Mouse (Mus musculus) thymus, postnatal 4 days (tissue): ENCODE measurements at regions not wholly inside any gene's neighbourhood (a gene's known extent, or its start where the extent isn't known, plus 50 kb on each side); places are given as distances from the start of the nearest gene placed in this dataset.

Experiments used
- DNase-seq: peaks from one replicate; pipeline ENCODE4 v3.0.0; 2021

DNA sequence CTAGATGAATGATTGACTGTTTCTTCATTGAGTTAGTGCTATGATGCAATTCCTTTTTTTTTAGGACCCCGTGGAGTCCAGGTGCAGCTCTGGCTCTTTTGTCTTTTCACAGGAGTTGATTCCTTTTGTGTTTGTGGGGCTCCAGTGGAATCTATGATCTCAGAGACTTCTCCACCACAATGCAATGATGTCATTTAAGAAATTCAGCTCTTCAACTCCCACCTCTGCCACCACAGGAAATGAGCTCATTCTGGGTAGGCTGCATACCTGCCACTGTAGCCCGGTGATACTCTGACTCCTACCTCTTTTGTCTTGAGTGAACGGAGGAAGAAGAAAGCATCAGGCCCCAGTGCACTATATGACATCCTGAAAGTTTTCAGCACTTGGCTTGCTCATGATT is 173.8 kb downstream of the Slc30a10 start:
- no peak for DNase-seq

DNA sequence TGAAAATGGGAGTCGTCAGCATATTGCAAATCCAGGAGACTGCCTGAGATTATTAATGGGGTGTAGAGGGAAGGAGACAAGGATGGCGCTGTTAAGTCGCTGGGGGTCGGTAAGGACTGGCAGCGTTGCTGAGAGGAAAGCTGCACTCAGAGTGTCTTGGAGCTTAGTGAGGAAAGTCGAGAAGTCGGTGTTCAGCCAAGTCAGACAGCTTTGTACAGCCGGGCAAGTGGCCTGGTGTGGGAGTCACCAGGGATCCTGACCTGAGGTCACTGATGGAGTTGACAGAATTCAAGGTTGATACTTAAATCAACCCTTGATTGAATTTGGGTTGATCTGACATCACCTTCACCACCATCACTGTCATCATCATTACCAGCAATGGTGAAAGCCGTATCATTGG is 175.3 kb downstream of the Slc30a10 start:
- DNase-seq: no peak

- no peak for DNase-seq
These were observed 184.0 kb downstream of the Slc30a10 start for GRCm38 (mm10) chr1:185638631-185639030.

- DNase-seq: no peak
These were observed 184.8 kb downstream of the Slc30a10 start for GRCm38 (mm10) chr1:185639486-185639885.

GRCm38 (mm10) chr1:185644026-185644425 is 189.4 kb downstream of the Slc30a10 start:
- no peak for DNase-seq

DNA sequence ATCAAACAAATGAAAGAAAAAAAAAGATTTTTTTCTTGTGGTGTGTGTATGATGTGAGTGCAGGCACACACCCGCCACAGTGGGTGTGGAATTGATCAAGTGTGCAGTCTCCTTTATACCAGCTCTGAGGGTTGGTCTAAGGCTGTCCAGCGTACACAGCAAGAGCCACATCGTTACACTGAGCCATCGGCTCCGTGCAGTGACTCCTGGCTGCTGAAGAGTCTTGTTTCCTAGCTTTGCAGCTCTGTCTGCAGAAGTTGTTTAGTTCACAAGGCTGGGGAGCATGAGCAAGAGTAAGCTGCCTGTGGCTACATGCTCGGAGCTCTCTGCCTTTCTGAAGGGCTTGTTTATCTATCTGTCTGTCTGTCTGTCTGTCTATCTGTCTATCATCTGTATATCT is 193.5 kb downstream of the Slc30a10 start:
- no peak for DNase-seq

DNA sequence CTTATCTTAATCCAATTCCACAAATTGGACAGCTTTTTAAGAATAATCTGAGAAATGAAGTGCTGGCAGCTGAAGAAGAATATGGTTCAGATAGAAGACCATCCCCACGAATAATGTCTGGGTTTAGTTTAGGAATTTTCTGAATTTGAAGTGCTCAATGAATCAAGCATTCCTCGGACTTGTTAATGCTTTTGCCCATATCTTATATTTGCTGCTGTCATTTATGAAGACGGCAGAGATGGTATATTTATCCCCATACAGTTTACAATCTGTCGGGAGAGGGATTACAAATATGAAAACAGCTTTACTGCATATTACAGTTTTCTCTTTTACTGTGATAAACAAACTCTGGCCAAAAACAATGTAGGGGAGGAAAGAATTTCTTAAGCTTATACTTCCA is 194.3 kb downstream of the Slc30a10 start:
- DNase-seq: no peak

DNA sequence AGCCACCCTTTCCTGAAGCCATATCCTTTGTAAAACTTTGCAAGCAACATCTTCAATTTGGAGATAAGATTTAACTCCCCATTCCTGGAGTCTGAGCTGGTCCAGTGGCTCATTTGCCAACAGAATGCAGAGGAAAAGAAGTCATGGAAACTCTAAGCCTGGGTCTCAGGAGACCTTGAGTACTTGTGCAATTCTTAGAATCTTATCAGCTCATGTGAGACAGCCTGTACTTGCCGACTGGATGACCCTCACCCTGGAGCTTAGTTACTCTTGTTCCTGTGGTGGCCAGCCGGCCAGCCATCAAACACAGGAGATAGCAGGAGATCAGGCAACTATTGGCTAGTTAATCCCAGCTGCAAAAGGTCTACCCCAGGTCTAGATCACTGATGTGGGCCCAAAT is 196.3 kb downstream of the Slc30a10 start:
- DNase-seq: no peak

DNA sequence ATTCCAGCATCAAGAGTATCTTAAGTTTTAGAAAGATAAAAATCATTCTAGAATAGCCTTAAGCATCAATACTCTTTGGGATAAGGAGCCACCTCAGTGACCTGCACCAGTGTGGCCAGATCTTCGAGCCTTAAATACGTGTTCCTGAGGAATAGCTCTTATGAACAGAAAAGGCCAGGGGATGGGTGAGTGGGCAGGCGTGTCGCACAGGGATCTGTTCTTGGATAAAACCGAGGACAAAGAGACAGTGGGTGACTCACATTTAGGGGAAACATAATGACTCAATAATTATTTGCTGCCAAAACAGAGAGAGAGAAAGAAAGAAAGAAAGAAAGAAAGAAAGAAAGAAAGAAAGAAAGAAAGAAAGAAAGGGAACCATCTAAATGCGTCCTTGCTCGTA is 200.4 kb downstream of the Slc30a10 start:
- DNase-seq: no peak

- DNase-seq: no peak
These were observed 200.8 kb downstream of the Slc30a10 start for GRCm38 (mm10) chr1:185655461-185655860.

DNA sequence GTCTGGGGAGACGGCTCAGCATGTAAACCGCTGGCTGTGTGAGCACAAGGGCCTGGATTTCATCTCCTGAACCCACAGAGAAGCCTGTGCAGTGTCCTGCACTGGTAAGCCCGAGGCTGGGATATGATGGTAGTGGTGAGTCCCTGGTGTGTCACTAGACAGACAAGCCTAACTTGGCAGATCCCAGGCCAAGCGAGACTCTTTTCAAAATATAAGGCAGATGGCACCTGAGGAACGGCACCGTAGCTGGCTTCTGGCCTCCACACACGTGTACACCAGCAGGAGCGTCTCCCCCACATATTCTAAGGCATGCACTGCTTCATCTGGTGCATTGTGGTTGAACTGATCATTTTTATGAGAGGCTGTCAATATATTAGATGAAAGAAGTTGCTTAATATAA is 202.6 kb downstream of the Slc30a10 start:
- DNase-seq: no peak

GRCm38 (mm10) chr1:185659476-185659875 is 204.8 kb downstream of the Slc30a10 start:
- no peak for DNase-seq

GRCm38 (mm10) chr1:185662336-185662735 is 207.7 kb downstream of the Slc30a10 start:
- DNase-seq: no peak

- DNase-seq: no peak
These were observed 215.5 kb downstream of the Slc30a10 start for GRCm38 (mm10) chr1:185670029-185670741.

DNA sequence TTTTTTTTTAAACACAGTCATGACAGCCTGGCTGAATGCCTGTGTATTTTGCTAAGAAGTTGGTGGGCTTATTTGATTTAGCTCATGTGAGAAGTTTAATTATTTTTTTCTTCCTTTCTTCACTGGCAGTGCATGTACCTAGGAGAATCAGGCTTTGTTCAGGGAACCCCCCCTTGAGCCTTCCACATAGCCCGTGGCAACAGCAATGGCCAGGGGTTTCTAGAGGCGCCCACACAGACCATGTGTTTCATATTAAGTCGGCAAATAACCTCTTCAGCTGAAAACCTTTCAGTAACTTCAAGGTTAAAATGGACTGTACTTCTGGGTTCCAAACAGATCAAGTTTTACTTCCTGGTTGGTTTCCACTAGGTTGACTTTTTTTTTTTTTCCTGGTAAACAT is 218.3 kb downstream of the Slc30a10 start:
- DNase-seq: no peak

DNA sequence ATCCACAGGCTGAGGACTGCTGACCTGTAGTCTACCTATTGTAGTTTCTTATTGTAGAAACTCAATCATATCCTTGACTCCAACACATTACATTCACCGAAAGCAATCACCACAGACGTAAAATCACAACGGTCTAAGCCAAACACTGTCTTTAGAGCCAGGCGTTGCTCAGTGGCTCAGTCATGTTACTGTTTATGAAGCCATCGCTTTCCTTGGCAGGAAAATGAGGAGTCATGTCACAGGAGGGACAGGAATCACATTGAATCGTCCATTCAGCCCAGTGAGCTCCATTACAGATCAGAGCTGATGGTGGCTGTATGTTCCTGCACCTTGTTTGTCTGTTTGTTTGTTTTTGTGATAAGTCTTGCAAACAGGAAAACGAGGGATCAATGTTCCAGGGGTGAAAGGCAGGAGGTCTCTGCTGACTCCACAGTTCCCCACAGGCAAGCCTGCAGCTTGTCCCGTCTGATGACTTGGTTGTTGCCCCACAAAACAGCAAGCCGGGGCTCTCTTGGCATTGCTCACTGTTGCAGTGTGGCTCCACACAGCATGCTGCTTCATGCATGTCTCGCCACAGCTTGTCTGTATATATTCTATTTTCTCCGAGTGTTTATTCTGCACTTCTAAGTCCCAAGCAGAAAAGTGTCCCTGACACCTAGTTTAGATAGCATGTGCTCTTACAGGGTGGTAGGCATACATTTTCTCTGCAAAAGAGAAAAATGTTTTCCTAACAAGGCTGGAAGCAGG is 221.2 kb downstream of the Slc30a10 start:
- no peak for DNase-seq

DNA sequence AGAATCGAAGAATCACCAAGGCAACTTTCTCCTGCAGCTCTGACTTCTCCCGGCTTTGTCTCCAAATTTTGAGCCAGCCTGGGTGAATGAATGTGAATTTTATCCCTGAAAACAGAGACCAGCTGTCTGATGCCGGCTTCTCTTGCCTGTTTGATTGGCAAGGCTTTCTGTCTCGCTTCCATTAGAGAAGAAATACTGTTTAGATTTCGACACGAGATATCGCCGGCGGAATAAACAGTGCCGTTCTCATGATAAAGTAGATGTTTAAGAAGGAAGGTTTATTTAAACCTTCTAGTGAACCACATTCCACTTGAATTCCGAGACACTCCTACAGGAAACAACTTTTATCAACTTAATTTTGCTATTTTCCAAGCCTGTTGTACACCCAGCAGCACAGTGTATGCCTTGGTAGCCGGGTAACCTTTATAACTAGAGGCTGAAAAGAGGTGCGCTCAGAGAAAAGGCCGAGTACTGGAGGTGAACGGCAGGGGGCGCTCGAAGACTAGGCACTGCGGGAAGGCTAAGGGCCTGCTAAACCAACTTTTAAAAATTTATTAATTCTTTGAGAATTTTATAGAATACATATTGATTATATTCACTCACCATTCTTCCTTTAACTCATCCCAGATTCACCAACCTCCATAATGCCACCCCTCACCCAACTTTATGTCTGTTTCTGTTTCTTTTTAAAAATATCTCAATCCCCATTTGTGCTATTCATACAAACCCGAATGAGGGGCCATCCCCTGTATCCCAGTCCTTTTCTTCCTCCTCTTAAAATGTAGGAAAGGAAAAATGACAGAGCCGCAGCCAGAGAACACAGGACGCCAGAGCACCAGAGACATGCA is 227.2 kb downstream of the Slc30a10 start:
- DNase-seq: peak; percentile 84

DNA sequence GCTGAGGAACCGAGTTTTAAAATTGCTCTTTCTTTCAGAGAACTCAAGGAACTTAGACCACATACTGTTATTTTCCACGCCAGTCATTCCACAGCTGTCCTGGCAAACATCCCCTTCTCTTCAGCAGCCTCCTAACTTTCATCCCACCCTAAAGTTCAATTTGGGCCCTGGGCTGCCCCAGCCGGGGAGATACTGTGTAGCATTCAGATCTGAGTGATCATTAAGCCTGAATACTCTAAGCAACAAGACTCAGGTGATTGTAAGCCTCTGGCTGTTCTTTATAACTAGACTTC is 227.8 kb downstream of the Slc30a10 start:
- DNase-seq: no peak

GRCm38 (mm10) chr1:185684638-185685037 is 230.0 kb downstream of the Slc30a10 start:
- peak; percentile 63 for DNase-seq

DNA sequence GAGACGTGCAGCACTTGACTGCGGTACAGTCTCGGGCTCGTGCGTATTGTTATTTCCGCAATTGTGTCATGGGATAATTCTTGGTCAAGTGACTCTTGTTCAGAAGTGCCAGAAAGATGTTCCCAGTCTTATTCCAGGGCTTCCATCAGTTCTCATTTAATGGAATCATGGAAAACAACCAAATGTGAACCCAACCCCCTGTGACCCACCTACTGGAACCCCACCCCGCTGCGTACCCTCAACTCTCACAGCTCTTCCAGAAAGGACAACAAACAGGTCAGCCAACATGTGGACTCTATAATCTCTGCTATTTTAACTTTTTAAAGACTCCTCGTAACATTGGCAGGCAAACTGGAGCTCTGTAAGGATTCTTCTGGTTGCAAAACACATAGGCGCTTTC is 233.9 kb downstream of the Slc30a10 start:
- no peak for DNase-seq

DNA sequence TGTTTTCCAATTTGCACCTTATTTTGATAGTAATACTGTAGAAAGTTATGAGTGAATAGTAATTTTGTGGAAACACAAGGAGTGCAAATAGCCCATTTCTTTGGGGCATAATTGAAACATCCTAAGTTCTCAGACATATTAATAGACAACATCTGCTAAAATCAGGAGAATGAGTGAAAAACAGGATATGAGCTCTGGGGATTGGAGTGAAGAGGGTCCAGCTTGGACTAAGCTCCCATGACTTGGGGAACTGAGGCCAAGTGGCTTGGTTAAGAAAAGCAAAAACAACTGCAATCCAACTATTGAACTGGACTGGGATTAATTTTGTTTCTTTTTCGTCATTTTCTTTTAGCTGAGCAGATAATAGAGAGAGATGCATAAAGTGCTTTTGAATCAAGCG is 240.7 kb downstream of the Slc30a10 start:
- DNase-seq: no peak

GRCm38 (mm10) chr1:185699758-185700157 is 245.1 kb downstream of the Slc30a10 start:
- no peak for DNase-seq

- DNase-seq: no peak
These were observed 271.7 kb downstream of the Slc30a10 start for GRCm38 (mm10) chr1:185726324-185726723.

- no peak for DNase-seq
These were observed 272.2 kb downstream of the Slc30a10 start for GRCm38 (mm10) chr1:185726811-185727210.
